Comparison of ENCODE assay signal across 8 mouse cellular contexts in the genomic region with DNA sequence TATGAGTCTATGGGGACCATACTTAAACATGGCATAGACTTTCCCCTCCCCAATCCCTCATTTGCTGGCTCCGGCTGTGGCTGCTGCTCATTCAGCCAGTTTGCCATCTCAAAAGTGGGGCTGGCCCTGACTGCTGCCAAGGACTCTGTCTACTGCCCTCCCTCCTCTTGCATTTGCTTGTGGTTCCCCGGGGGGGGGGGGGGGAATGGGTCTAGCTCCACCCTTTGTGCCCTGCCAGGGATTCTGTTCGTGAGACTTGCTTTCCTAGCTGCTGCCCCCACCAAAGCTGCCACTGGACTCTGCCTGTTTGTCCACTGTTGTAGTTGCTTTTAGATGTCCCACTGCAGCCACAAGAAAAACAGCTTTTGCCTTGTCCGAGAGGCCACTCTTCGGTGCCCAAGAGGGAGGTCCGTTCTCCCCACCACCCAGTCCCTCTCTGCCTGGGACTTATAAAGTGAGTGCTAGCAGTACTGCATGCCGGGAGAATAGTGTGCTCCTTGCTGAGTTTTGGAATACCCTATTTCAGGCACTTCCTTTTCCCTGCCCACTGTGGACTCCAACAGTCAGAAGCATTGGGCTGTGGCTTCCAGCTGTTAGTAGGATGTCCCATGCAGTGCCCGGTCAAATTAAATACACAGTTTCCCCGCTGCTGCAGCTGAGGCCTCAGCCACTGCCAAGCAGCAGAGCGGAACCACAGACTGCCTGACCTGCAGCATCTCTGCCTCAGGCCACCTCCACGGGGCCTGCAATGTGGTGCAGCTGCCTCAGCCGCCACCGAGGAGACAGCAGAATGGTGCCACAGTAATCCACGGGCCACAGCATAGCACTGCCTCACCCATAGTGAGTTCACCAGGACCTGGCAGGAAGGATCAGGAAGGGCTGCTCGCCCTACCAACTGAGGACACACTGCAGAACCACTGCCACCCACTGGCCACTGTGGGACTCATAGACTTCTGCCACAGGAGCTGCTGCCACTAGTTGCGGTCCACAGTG. TPM values are rescaled to one million over a fixed set of nuclear protein-coding genes. Genes with fewer than 3 reads are reported as not detected.
DNase-seq lines count a peak whose midpoint lies in the region; ATAC-seq and TF ChIP-seq lines count a peak whose summit lies in the region.

No protein-coding gene starts in this region.

- intact Hi-C loops in heart, adult 2 months (cut with DNase I) = loop anchor here (1.0 to 2.0 kb wide), 3 partner anchors 36 to 151 kb away; a partner anchor contains a TSS

- H3K27ac ChIP-seq in embryonic facial prominence, embryonic 13.5 days = 0 out of 2 replicates have a peak overlapping the region, but pooled peaks have one; percentile 28
- peak overlapping the region; percentile 69 for H3K27ac ChIP-seq in heart, adult 2 months
- H3K27ac ChIP-seq in limb, embryonic 12.5 days = no peak overlapping the region
- H3K27ac ChIP-seq in midbrain, embryonic 15.5 days = no peak overlapping the region

- peaks cover 8% of the 10 kb centered on the region; the same call in 1 of the 2 replicates for H3K4me1 ChIP-seq in embryonic facial prominence, embryonic 13.5 days
- peaks cover 2% of the 10 kb centered on the region; the same call in 1 of the 2 replicates for H3K4me1 ChIP-seq in heart, adult 2 months (ENCODE audit: control insufficient read depth, insufficient read depth, low read length)
- peaks cover 12% of the 10 kb centered on the region; the same call in 1 of the 2 replicates for H3K4me1 ChIP-seq in limb, embryonic 12.5 days (replicated peaks)
- H3K4me1 ChIP-seq in midbrain, embryonic 15.5 days = peaks cover 6% of the 10 kb centered on the region

- no peaks in the 10 kb centered on the region for H3K79me2 ChIP-seq in heart, adult 2 months (replicated peaks; ENCODE audit: control insufficient read depth, insufficient read depth, low read length)

- 0 out of 2 replicates have a peak overlapping the region, but pooled peaks have one; percentile 3 for H3K4me3 ChIP-seq in embryonic facial prominence, embryonic 13.5 days
- peak overlapping the region; percentile 43; the same call in 1 of the 2 replicates for H3K4me3 ChIP-seq in heart, adult 2 months
- no peak overlapping the region for H3K4me3 ChIP-seq in limb, embryonic 12.5 days (replicated peaks)
- no peak overlapping the region for H3K4me3 ChIP-seq in midbrain, embryonic 15.5 days

- peak; percentile 97 for TF ChIP-seq EP300 in heart, adult 2 months (IDR thresholded peaks at IDR 0.05; ENCODE audit: insufficient read depth, low read depth, low read length)

- TF ChIP-seq POLR2A in heart, adult 2 months (IDR thresholded peaks at IDR 0.05; ENCODE audit: insufficient read depth, low read depth, low read length) = peak; percentile 70; the same call in 1 of the 2 replicates

- no peaks in the 10 kb centered on the region for H3K27me3 ChIP-seq in embryonic facial prominence, embryonic 13.5 days
- H3K27me3 ChIP-seq in heart, adult 2 months (ENCODE audit: control insufficient read depth, insufficient read depth, low read length) = no peaks in the 10 kb centered on the region
- H3K27me3 ChIP-seq in limb, embryonic 12.5 days = no peaks in the 10 kb centered on the region
- H3K27me3 ChIP-seq in midbrain, embryonic 15.5 days (replicated peaks) = no peaks in the 10 kb centered on the region

- peak; percentile 62; the same call in 1 of the 2 replicates for ATAC-seq in embryonic facial prominence, embryonic 13.5 days (ENCODE audit: insufficient number of reproducible peaks, insufficient read depth, low FRiP score, low TSS enrichment, low read depth)
- peak; percentile 71 for ATAC-seq in limb, embryonic 12.5 days (ENCODE audit: insufficient number of reproducible peaks, insufficient read depth, low FRiP score, low TSS enrichment, low read depth)
- peak; percentile 69; the same call in 1 of the 2 replicates for ATAC-seq in midbrain, embryonic 15.5 days (replicated peaks)

- peak overlapping the region; percentile 44 for H3K4me2 ChIP-seq in embryonic facial prominence, embryonic 13.5 days
- peak overlapping the region; percentile 33 for H3K4me2 ChIP-seq in limb, embryonic 12.5 days
- H3K4me2 ChIP-seq in midbrain, embryonic 15.5 days = peak overlapping the region; percentile 36

- DNase-seq in 3T3-L1 (ENCODE audit: low read depth, low spot score) = peak; percentile 78
- peak; percentile 90 for DNase-seq in adrenal gland, postnatal 36 days
- peak; percentile 89 for DNase-seq in heart, adult 2 months
- DNase-seq in kidney, adult 8-10 months = peak; percentile 87 to 93
- peak; percentile 62 to 77 for DNase-seq in spleen, adult 18-20 months

- peak; percentile 98 for TF ChIP-seq CTCF in heart, adult 2 months (IDR thresholded peaks at IDR 0.05)

- H3K36me3 ChIP-seq in embryonic facial prominence, embryonic 13.5 days = no peaks in the 10 kb centered on the region
- no peaks in the 10 kb centered on the region for H3K36me3 ChIP-seq in heart, adult 2 months (ENCODE audit: control insufficient read depth, insufficient read depth, low read length)
- no peaks in the 10 kb centered on the region for H3K36me3 ChIP-seq in limb, embryonic 12.5 days
- no peaks in the 10 kb centered on the region for H3K36me3 ChIP-seq in midbrain, embryonic 15.5 days (replicated peaks)

- H3K9ac ChIP-seq in embryonic facial prominence, embryonic 13.5 days = peak overlapping the region; percentile 51
- H3K9ac ChIP-seq in heart, adult 2 months (ENCODE audit: low read depth, low read length) = peak overlapping the region; percentile 76
- H3K9ac ChIP-seq in limb, embryonic 12.5 days (replicated peaks) = no peak overlapping the region; the same call in 1 of the 2 replicates
- H3K9ac ChIP-seq in midbrain, embryonic 15.5 days = no peak overlapping the region

- no peaks in the 10 kb centered on the region for H3K9me3 ChIP-seq in embryonic facial prominence, embryonic 13.5 days
- H3K9me3 ChIP-seq in limb, embryonic 12.5 days = no peaks in the 10 kb centered on the region
- no peaks in the 10 kb centered on the region for H3K9me3 ChIP-seq in midbrain, embryonic 15.5 days

- WGBS in embryonic facial prominence, embryonic 13.5 days = 22% methylated on average over 16 of the region's 16 CpGs
- 29% methylated on average over 16 of the region's 16 CpGs for WGBS in heart, adult 2 months
- 32% methylated on average over 16 of the region's 16 CpGs for WGBS in limb, embryonic 12.5 days
- WGBS in midbrain, embryonic 15.5 days = 20% methylated on average over 16 of the region's 16 CpGs

RNA-seq across cellular contexts. Expression of a gene that starts 10.1 kb away (rescaled TPM):
- under 1 TPM in 1 of 2 experiments, not detected in 1; 0.83 TPM for total RNA-seq in adrenal gland, postnatal 36 days (2021)
- polyA plus RNA-seq in embryonic facial prominence, embryonic 13.5 days (2015; fragmentation: Nextera tagmentation; extraction: Ambion mirVana) = 1.7 TPM in 1 of 2 replicates, not detected in the other
- total RNA-seq in heart, adult 2 months (2021) = under 1 TPM; 0.26 to 0.34 TPM
- polyA plus RNA-seq in heart, adult 2 months (2012; rRNA removed) = 0.08 and 0.38 TPM in 2 replicates
- polyA plus RNA-seq in limb, embryonic 12.5 days (2016; fragmentation: Nextera tagmentation; extraction: Ambion mirVana) = not detected in 2 replicates
- polyA plus RNA-seq in midbrain, embryonic 15.5 days (2015; fragmentation: Nextera tagmentation; extraction: Ambion mirVana) = 0.34 TPM in 1 of 2 replicates, not detected in the other

RNA-seq across cellular contexts. Expression of a gene that starts 16.1 kb away (rescaled TPM):
- total RNA-seq in adrenal gland, postnatal 36 days (2021) = 1 to 10 TPM in 1 of 2 experiments, not detected in 1; 1.9 TPM
- polyA plus RNA-seq in embryonic facial prominence, embryonic 13.5 days (2015; fragmentation: Nextera tagmentation; extraction: Ambion mirVana) = not detected in 2 replicates
- total RNA-seq in heart, adult 2 months (2021) = not detected
- polyA plus RNA-seq in heart, adult 2 months (2012; rRNA removed) = 0.16 TPM in 1 of 2 replicates, not detected in the other
- polyA plus RNA-seq in limb, embryonic 12.5 days (2016; fragmentation: Nextera tagmentation; extraction: Ambion mirVana) = not detected in 2 replicates
- polyA plus RNA-seq in midbrain, embryonic 15.5 days (2015; fragmentation: Nextera tagmentation; extraction: Ambion mirVana) = not detected in 2 replicates

RNA-seq across cellular contexts. Expression of a gene that starts 23.3 kb away (rescaled TPM):
- total RNA-seq in adrenal gland, postnatal 36 days (2021) = not detected
- not detected in 2 replicates for polyA plus RNA-seq in embryonic facial prominence, embryonic 13.5 days (2015; fragmentation: Nextera tagmentation; extraction: Ambion mirVana)
- under 1 TPM in 1 of 2 experiments, not detected in 1; 0.18 TPM for total RNA-seq in heart, adult 2 months (2021)
- not detected in 2 replicates for polyA plus RNA-seq in heart, adult 2 months (2012; rRNA removed)
- polyA plus RNA-seq in limb, embryonic 12.5 days (2016; fragmentation: Nextera tagmentation; extraction: Ambion mirVana) = not detected in 2 replicates
- polyA plus RNA-seq in midbrain, embryonic 15.5 days (2015; fragmentation: Nextera tagmentation; extraction: Ambion mirVana) = not detected in 2 replicates

RNA-seq across cellular contexts. Expression of a gene that starts 37.0 kb away (rescaled TPM):
- total RNA-seq in adrenal gland, postnatal 36 days (2021) = 10 to 100 TPM; 34.1 to 36.4 TPM
- polyA plus RNA-seq in embryonic facial prominence, embryonic 13.5 days (2015; fragmentation: Nextera tagmentation; extraction: Ambion mirVana) = 10.3 and 10.5 TPM in 2 replicates
- total RNA-seq in heart, adult 2 months (2021) = 10 to 100 TPM; 25.5 to 27.0 TPM
- polyA plus RNA-seq in heart, adult 2 months (2012; rRNA removed) = 44.0 and 48.4 TPM in 2 replicates
- polyA plus RNA-seq in limb, embryonic 12.5 days (2016; fragmentation: Nextera tagmentation; extraction: Ambion mirVana) = 3.3 and 5.2 TPM in 2 replicates
- 1.7 and 2.0 TPM in 2 replicates for polyA plus RNA-seq in midbrain, embryonic 15.5 days (2015; fragmentation: Nextera tagmentation; extraction: Ambion mirVana)

Comparison
In these comparisons a context has a peak if more than half of its experiments do, and no peak if none do; other contexts are left out.
1. H3K27ac ChIP-seq: peak in embryonic facial prominence, embryonic 13.5 days (single experiment) and heart, adult 2 months (single experiment); none in limb, embryonic 12.5 days (single experiment) and midbrain, embryonic 15.5 days (single experiment).
2. H3K4me3 ChIP-seq: peak in embryonic facial prominence, embryonic 13.5 days (single experiment) and heart, adult 2 months (single experiment); none in limb, embryonic 12.5 days (single experiment) and midbrain, embryonic 15.5 days (single experiment).
3. H3K9ac ChIP-seq: peak in embryonic facial prominence, embryonic 13.5 days (single experiment) and heart, adult 2 months (single experiment); none in limb, embryonic 12.5 days (single experiment) and midbrain, embryonic 15.5 days (single experiment).
4. Peak in every context shown above with its lines, with median percentiles within 50 percentile points of each other: DNase-seq, ATAC-seq and H3K4me2 ChIP-seq.